Mouse (Mus musculus) intestine, embryonic 14.5 days (tissue): Measurements from ENCODE around the gene Pde7b. TPM values are rescaled to one million over a fixed set of nuclear protein-coding genes. Genes with fewer than 3 reads are reported as not detected.

Experiments used
- ATAC-seq: fragments of 200-750 bp; cut with Nextera tagmentation; replicated peaks from 2 replicates; pipeline ENCODE4 v1.8.0; 2017; ENCODE audit warnings: low read depth, moderate number of reproducible peaks, moderate TSS enrichment, moderate library complexity; ENCODE audit not compliant: low FRiP score, low TSS enrichment
- DNase-seq: peaks from one replicate; pipeline ENCODE4 v3.0.0-alpha.2; 2018; ENCODE audit warnings: low spot score
- H3K27ac ChIP-seq: fragments of 300-500 bp; sonication (generic); 2 replicates; pipeline ENCODE4 v1.5.1; 2014; ENCODE audit warnings: low read depth, mild to moderate bottlenecking, control low read depth
- H3K27me3 ChIP-seq: fragments of 300-500 bp; sonication (generic); replicated peaks from 2 replicates; pipeline ENCODE4 v1.6.1; 2014; ENCODE audit warnings: low read length, control low read depth; ENCODE audit not compliant: control insufficient read depth, insufficient read depth
- H3K36me3 ChIP-seq: fragments of 300-500 bp; sonication (generic); 2 replicates; pipeline ENCODE4 v1.6.1; 2014; ENCODE audit warnings: low read length, control low read depth; ENCODE audit not compliant: control insufficient read depth, insufficient read depth
- H3K4me1 ChIP-seq: fragments of 300-500 bp; sonication (generic); replicated peaks from 2 replicates; pipeline ENCODE4 v1.6.1; 2014; ENCODE audit warnings: low read length, control low read depth, mixed read lengths; ENCODE audit not compliant: control insufficient read depth, insufficient read depth
- H3K4me2 ChIP-seq: fragments of 300-500 bp; sonication (generic); 2 replicates; pipeline ENCODE4 v1.6.1; 2014; ENCODE audit warnings: low read length
- H3K4me3 ChIP-seq: fragments of 300-500 bp; sonication (generic); 2 replicates; pipeline ENCODE4 v1.5.1; 2014; ENCODE audit warnings: low read depth, low read length, control low read depth, mixed read lengths
- H3K9ac ChIP-seq: fragments of 300-500 bp; sonication (generic); 2 replicates; pipeline ENCODE4 v1.6.1; 2014; ENCODE audit warnings: mild to moderate bottlenecking, low read length
- H3K9me3 ChIP-seq: fragments of 300-500 bp; sonication (generic); 2 replicates; pipeline ENCODE4 v1.6.1; 2016; ENCODE audit warnings: low read length, control low read depth; ENCODE audit not compliant: control insufficient read depth
- WGBS: fragments of 180-500 bp; shearing (Covaris S2); extraction: QIAGEN DNeasy Blood & Tissue Kit; methylation state at CpG from one replicate; pipeline ENCODE4 v1.1.7; 2014; 5-methylcytosine and 5-hydroxymethylcytosine counted together
- polyA plus RNA-seq: library from polyadenylated mRNA; unstranded; fragments of >200 nt; fragmentation: Nextera tagmentation; extraction: Ambion mirVana; gene quantifications from 2 replicates; pipeline ENCODE4 v1.2.1, GENCODE M21; 2014

Pde7b gene
- polyA plus RNA-seq, 1 experiment from 2014 or later, result 2.8 TPM

DNA sequence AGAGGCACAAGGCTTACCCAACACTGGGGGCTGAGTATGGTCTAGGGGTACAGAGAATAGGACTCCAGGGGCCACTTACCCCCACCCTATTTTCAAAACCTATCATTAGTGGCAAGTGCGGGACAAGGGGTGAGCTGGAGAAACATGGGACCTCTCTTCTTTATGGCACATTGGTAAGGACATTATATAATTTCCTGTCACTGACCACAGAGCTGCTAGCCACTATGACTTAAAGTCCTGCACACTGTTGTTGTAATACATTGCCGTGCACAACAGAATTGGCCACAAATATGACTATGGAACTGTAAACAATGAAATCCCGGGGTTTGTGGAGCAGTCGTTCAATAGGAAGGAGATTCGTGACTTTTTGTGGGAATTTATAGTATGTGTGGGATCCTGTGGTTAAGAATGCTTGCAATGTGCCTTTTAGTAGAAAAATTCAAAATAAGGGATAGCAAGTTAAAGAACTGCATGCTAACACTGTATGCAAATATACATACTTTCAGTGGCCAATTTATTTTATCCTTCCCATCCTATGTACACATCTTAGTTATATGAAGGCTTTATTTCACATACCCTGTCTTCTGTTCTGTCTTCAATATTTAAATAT, 25.9 kb upstream of the Pde7b start:
- Histone ChIP-seq H3K4me3 (no peak overlapping the region), H3K27me3 (no peaks in the 10 kb centered on the region), H3K9me3 (no peaks in the 10 kb centered on the region), H3K4me1 (no peaks in the 10 kb centered on the region), H3K36me3 (no peaks in the 10 kb centered on the region), H3K4me2 (no peak overlapping the region), H3K9ac (no peak overlapping the region), H3K27ac (no peak overlapping the region)
- WGBS, result 87% methylated on average over 5 of the region's 5 CpGs
- no peak for ATAC-seq
- DNase-seq, result no peak

DNA sequence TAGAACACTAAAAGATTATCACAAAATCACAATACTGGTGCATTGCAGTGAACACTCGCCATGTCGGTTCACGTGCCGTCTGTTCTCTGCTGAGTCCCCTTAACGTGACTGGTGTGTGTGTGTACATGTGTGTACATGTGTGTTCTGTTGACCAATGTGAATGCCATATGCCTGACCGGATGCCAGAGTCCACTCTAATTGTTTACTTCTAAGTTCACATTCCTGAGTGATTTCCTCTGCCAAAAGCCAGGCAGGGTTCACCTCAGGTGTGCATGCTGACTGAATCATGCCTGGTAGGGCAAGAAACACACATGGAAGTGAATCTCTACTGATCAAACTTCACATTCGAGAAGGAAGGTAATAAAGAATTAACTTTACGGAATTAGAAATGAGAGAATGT, 24.1 kb upstream of the Pde7b start:
- no peak for ATAC-seq
- Histone ChIP-seq H3K4me2 (no peak overlapping the region), H3K4me1 (no peaks in the 10 kb centered on the region), H3K27me3 (no peaks in the 10 kb centered on the region), H3K9ac (no peak overlapping the region), H3K4me3 (no peak overlapping the region), H3K36me3 (no peaks in the 10 kb centered on the region), H3K9me3 (no peaks in the 10 kb centered on the region), H3K27ac (no peak overlapping the region)
- no peak for DNase-seq
- 81% methylated on average over 8 of the region's 8 CpGs for WGBS

DNA sequence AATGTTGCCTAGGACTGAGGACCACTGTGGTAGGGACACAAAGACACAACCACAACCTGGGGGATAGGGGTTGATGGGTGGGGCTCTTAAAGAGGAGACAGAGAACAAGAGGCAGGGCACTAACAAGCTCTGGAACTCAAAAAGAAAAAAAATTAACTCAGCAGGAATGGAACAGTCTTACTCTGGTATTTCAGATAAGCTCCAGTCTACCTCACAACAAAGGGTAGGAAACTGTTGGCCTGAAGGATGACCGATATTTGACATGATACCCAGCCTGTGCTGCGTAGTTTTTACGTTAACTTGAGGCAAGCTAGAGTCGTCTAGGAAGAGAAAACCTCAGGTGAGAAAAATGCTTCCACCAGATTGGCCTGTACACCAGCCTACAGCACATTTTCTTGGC, 22.4 kb upstream of the Pde7b start:
- Histone ChIP-seq H3K9ac (no peak overlapping the region), H3K4me1 (no peaks in the 10 kb centered on the region), H3K27me3 (no peaks in the 10 kb centered on the region), H3K9me3 (no peaks in the 10 kb centered on the region), H3K4me2 (no peak overlapping the region), H3K4me3 (no peak overlapping the region), H3K27ac (no peak overlapping the region), H3K36me3 (no peaks in the 10 kb centered on the region)
- ATAC-seq, result no peak
- 91% methylated on average over 4 of the region's 4 CpGs for WGBS
- DNase-seq, result no peak

DNA sequence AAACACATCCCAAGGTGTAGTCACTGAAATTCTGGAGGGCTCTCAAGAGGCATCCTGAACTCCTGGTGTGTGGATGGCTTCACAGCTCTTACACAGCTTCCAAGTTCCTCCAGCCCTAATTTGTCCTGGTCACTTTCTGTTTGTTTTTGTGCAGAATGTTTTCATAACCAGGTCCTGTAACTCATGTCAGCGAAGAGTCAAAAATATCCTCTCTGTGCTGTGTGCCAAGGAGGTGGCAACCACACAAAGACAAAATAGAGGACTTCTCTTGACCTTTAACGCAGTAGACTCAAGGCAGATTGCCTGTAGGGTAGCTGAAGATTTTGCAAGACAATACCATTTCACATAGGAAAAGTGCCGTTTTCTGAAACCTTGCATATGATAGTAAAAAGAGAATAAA, 14.9 kb upstream of the Pde7b start:
- Histone ChIP-seq H3K4me3 (no peak overlapping the region), H3K9ac (no peak overlapping the region), H3K36me3 (no peaks in the 10 kb centered on the region), H3K4me2 (no peak overlapping the region), H3K9me3 (no peaks in the 10 kb centered on the region), H3K27ac (no peak overlapping the region), H3K27me3 (no peaks in the 10 kb centered on the region), H3K4me1 (no peaks in the 10 kb centered on the region)
- no peak for DNase-seq
- no peak for ATAC-seq
- WGBS, result 80% methylated on average over 3 of the region's 3 CpGs

DNA sequence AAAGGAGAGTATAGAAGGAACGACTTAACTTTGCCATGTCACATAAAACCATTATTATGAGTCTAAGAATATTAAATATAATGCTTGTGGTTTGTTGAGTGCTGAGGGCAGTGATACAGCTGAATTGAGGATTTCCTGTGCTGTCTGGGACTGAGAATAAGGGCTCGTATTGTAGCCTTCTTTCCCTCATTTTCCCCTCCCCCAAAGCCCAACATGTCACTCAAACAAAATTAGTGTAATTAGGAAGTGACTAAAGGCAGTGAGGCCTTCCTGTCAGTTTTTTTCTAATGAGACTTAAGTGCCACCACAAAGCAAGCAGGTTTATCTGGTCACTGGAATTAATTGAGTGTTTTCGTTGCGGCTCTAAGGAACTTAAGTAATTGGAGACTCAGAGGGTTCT, 12.3 kb upstream of the Pde7b start:
- no peak for ATAC-seq

DNA sequence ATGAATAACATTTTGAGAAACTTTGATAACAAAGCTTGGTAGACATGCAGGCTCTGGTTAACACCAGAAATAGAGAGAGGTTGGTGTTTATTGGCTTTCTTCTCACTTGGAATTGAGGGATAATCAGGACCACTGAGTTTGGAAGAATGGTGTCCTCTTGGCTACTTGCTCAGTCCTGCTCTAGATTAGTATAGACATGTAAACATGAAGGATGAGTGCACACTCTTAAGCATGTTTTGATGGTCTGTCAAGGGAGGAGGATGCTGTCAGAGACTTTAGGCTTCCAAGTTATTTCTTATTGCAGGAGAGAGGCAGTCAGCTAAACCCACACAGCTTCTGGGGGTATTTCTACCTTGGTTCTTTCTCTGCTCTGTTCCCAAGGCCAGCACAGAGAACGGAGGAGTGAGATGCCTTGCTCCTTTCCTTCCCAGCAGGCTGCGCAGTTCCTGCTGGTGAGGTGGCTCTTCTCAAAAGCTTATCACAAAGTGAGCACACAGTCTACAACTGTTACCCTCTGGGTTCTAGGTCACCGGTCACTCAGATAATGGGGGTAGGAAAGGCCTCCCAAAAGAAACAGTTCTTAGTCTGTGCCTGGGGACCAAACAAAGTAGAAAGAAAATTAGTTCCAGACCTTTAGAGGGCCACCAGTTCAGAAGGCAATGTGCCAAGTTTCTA, 11.0 kb upstream of the Pde7b start:
- 71% methylated on average over 3 of the region's 3 CpGs for WGBS
- DNase-seq, result no peak
- H3K4me2 ChIP-seq, result no peak overlapping the region
- H3K27ac ChIP-seq, result no peak overlapping the region
- no peaks in the 10 kb centered on the region for H3K27me3 ChIP-seq
- H3K4me3 ChIP-seq, result no peak overlapping the region
- no peaks in the 10 kb centered on the region for H3K9me3 ChIP-seq
- no peaks in the 10 kb centered on the region for H3K4me1 ChIP-seq
- no peak overlapping the region for H3K9ac ChIP-seq
- H3K36me3 ChIP-seq, result no peaks in the 10 kb centered on the region
- no peak for ATAC-seq

More for the DNA sequence above, 12.3 kb upstream of the Pde7b start:
- no peaks in the 10 kb centered on the region for H3K4me1 ChIP-seq
- H3K4me3 ChIP-seq, result no peak overlapping the region
- DNase-seq, result no peak
- no peak overlapping the region for H3K9ac ChIP-seq
- H3K27me3 ChIP-seq, result no peaks in the 10 kb centered on the region
- no peak overlapping the region for H3K27ac ChIP-seq
- no peak overlapping the region for H3K4me2 ChIP-seq
- 59% methylated on average over 4 of the region's 4 CpGs for WGBS
- no peaks in the 10 kb centered on the region for H3K9me3 ChIP-seq
- no peaks in the 10 kb centered on the region for H3K36me3 ChIP-seq

DNA sequence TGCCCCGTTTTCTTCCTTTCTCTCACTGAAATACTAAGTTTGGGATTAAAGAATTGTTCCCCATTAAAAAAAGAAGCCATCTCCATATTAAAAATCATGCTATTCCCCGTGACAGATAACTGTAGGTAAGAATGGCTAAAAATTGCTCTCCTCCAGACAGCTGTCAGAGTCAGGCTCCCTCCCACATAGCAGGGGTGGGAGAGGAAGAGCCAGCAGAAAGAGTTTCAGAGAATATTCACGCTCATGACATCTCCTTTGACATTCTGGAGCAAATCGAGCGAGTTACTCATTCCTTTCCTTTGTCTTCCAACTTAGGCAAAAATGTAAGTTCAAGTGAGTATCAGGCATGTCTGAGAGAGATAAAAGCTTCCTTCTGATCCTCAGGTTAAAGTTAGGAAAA, 8.7 kb upstream of the Pde7b start:
- Histone ChIP-seq H3K27me3 (no peaks in the 10 kb centered on the region), H3K36me3 (no peaks in the 10 kb centered on the region), H3K4me3 (no peak overlapping the region), H3K9me3 (no peaks in the 10 kb centered on the region), H3K9ac (no peak overlapping the region), H3K27ac (no peak overlapping the region), H3K4me2 (no peak overlapping the region), H3K4me1 (no peaks in the 10 kb centered on the region)
- WGBS, result 71% methylated on average over 5 of the region's 5 CpGs
- ATAC-seq (no peak), DNase-seq (no peak)

DNA sequence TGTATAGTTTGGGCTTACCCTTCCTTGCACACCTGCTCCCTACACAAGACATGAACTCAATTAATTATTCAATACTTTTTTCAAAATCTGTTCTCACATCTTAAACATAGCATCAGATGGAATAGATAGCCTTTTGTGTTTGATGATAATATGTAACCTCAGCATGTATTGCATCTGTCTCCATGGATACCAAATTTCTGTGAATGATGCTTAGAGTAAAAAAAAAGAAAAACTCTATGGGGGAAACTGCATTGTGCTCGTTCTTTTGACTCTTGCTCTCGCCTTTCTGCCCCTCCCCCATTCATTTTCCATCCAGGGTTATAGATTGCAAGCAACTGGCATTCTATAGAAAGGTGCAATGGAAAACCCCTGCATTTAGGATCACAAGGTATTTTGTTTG, 7.3 kb upstream of the Pde7b start:
- H3K9me3 ChIP-seq, result no peaks in the 10 kb centered on the region
- H3K4me2 ChIP-seq, result no peak overlapping the region
- ATAC-seq (no peak), DNase-seq (no peak)
- no peaks in the 10 kb centered on the region for H3K27me3 ChIP-seq
- WGBS, result 64% methylated on average over 2 of the region's 2 CpGs
- H3K9ac ChIP-seq, result no peak overlapping the region
- no peaks in the 10 kb centered on the region for H3K36me3 ChIP-seq
- H3K4me3 ChIP-seq, result no peak overlapping the region
- no peaks in the 10 kb centered on the region for H3K4me1 ChIP-seq
- no peak overlapping the region for H3K27ac ChIP-seq

DNA sequence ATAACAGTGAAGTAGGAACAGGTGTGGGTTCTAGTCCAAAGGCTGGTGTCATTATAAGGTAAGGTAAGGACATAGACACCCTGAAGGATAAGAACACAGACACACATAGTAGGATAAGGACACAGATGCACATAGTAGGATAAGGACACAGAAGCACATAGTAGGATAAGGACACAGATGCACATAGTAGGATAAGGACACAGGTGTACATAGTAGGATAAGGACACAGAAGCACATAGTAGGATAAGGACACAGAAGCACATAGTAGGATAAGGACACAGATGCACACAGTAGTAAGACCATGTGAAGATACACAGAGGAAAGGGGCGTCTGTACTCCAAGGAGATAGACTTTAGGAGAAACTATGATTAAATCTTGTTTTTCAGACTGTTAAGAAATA, 5.2 kb upstream of the Pde7b start:
- Histone ChIP-seq H3K4me2 (no peak overlapping the region), H3K4me1 (0 out of 2 replicates have a peak, but pooled peaks cover 5% of the 10 kb centered on the region), H3K27me3 (no peaks in the 10 kb centered on the region), H3K9ac (no peak overlapping the region), H3K4me3 (no peak overlapping the region), H3K36me3 (no peaks in the 10 kb centered on the region), H3K27ac (no peak overlapping the region), H3K9me3 (no peaks in the 10 kb centered on the region)
- no peak for DNase-seq
- ATAC-seq, result no peak
- WGBS, result 74% methylated on average over 1 of the region's 1 CpGs
